Mouse (Mus musculus): Measurements from ENCODE around the gene Acaca. TPM values are rescaled to one million over a fixed set of nuclear protein-coding genes. Genes with fewer than 3 reads are reported as not detected.
A peak's percentile ranks its signal among the peaks of the same experiment; 100 is the strongest.

Acaca gene
- total and polyA plus RNA-seq, 2 experiments from 2014 or later = 18.2 to 102 TPM

GRCm38 (mm10) chr11:84167046-84167526, 37.6 kb downstream of the Acaca start, which contains the start of gene Gm11437:
Gene Gm11437, minus strand, starts transcription at chr11:84167476.
- Histone ChIP-seq H3K27ac (no peak within 1 kb of the TSS), H3K27me3 (ENCODE audit: insufficient read depth, low read length) (no peaks in the 10 kb centered on the region), H3K9ac (replicated peaks; ENCODE audit: low read length) (no peak within 1 kb of the TSS), H3K4me3 (ENCODE audit: low read length) (no peak within 1 kb of the TSS), H3K4me2 (ENCODE audit: low read depth, low read length) (no peak within 1 kb of the TSS), H3K4me1 (ENCODE audit: insufficient read depth, low read length) (no peaks in the 10 kb centered on the region), H3K9me3 (ENCODE audit: low read length) (no peaks in the 10 kb centered on the region), H3K36me3 (ENCODE audit: insufficient read depth, low read length) (no peaks in the 10 kb centered on the region)
- no peak for TF ChIP-seq CTCF (IDR thresholded peaks at IDR 0.05; ENCODE audit: low read depth)
- 90% methylated on average over 5 of the region's 5 CpGs for WGBS
- DNase-seq (ENCODE audit: low spot score) (no peak), ATAC-seq (no peak)

GRCm38 (mm10) chr11:84168701-84169288, 39.3 kb downstream of the Acaca start:
- Histone ChIP-seq H3K36me3 (ENCODE audit: insufficient read depth, low read length) (no peaks in the 10 kb centered on the region), H3K4me3 (ENCODE audit: low read length) (no peak overlapping the region), H3K27me3 (ENCODE audit: insufficient read depth, low read length) (no peaks in the 10 kb centered on the region), H3K9ac (replicated peaks; ENCODE audit: low read length) (no peak overlapping the region), H3K4me1 (ENCODE audit: insufficient read depth, low read length) (no peaks in the 10 kb centered on the region), H3K27ac (no peak overlapping the region), H3K4me2 (ENCODE audit: low read depth, low read length) (peak overlapping the region; percentile 31), H3K9me3 (ENCODE audit: low read length) (no peaks in the 10 kb centered on the region)
- ATAC-seq (peak; percentile 68), DNase-seq (ENCODE audit: low spot score) (peak; percentile 66)
- TF ChIP-seq CTCF (IDR thresholded peaks at IDR 0.05; ENCODE audit: low read depth) = peak; percentile 85
- WGBS = 30% methylated on average over 7 of the region's 7 CpGs

- ATAC-seq (no peak), DNase-seq (ENCODE audit: low spot score) (no peak)
- H3K36me3 ChIP-seq (ENCODE audit: insufficient read depth, low read length) = no peaks in the 10 kb centered on the region
- no peak overlapping the region for H3K27ac ChIP-seq
- no peaks in the 10 kb centered on the region for H3K4me1 ChIP-seq (ENCODE audit: insufficient read depth, low read length)
- H3K27me3 ChIP-seq (ENCODE audit: insufficient read depth, low read length) = no peaks in the 10 kb centered on the region
- H3K4me3 ChIP-seq (ENCODE audit: low read length) = no peak overlapping the region
- H3K9me3 ChIP-seq (ENCODE audit: low read length) = no peaks in the 10 kb centered on the region
- 78% methylated on average over 11 of the region's 11 CpGs for WGBS
- H3K9ac ChIP-seq (replicated peaks; ENCODE audit: low read length) = no peak overlapping the region
- TF ChIP-seq CTCF (IDR thresholded peaks at IDR 0.05; ENCODE audit: low read depth) = no peak
- no peak overlapping the region for H3K4me2 ChIP-seq (ENCODE audit: low read depth, low read length)
These were observed 43.3 kb downstream of the Acaca start for GRCm38 (mm10) chr11:84172539-84173435.

GRCm38 (mm10) chr11:84178571-84178970, 49.1 kb downstream of the Acaca start:
- peak overlapping the region; percentile 95; the same call in 1 of the 2 replicates for H3K27ac ChIP-seq
- ATAC-seq (no peak), DNase-seq (ENCODE audit: low spot score) (no peak)
- peak overlapping the region; percentile 86 for H3K4me3 ChIP-seq (ENCODE audit: low read length)
- no peak overlapping the region for H3K9ac ChIP-seq (replicated peaks; ENCODE audit: low read length)
- peaks cover 9% of the 10 kb centered on the region for H3K4me1 ChIP-seq (ENCODE audit: insufficient read depth, low read length)
- no peak for TF ChIP-seq CTCF (IDR thresholded peaks at IDR 0.05; ENCODE audit: low read depth)
- H3K4me2 ChIP-seq (ENCODE audit: low read depth, low read length) = peak overlapping the region; percentile 60
- no peaks in the 10 kb centered on the region for H3K27me3 ChIP-seq (ENCODE audit: insufficient read depth, low read length)
- H3K9me3 ChIP-seq (ENCODE audit: low read length) = no peaks in the 10 kb centered on the region
- WGBS = 29% methylated on average over 4 of the region's 4 CpGs
- H3K36me3 ChIP-seq (ENCODE audit: insufficient read depth, low read length) = no peaks in the 10 kb centered on the region

GRCm38 (mm10) chr11:84179226-84179953, 49.9 kb downstream of the Acaca start:
- peak overlapping the region; percentile 86 for H3K4me3 ChIP-seq (ENCODE audit: low read length)
- TF ChIP-seq CTCF (IDR thresholded peaks at IDR 0.05; ENCODE audit: low read depth) = peak; percentile 75
- H3K4me2 ChIP-seq (ENCODE audit: low read depth, low read length) = peak overlapping the region; percentile 60
- H3K9me3 ChIP-seq (ENCODE audit: low read length) = no peaks in the 10 kb centered on the region
- ATAC-seq (peak; percentile 99), DNase-seq (ENCODE audit: low spot score) (peak; percentile 97)
- H3K27ac ChIP-seq = peak overlapping the region; percentile 95
- WGBS = under 1% methylated on average over 74 of the region's 85 CpGs
- no peaks in the 10 kb centered on the region for H3K36me3 ChIP-seq (ENCODE audit: insufficient read depth, low read length)
- H3K9ac ChIP-seq (replicated peaks; ENCODE audit: low read length) = peak overlapping the region; percentile 81
- H3K4me1 ChIP-seq (ENCODE audit: insufficient read depth, low read length) = peaks cover 9% of the 10 kb centered on the region
- no peaks in the 10 kb centered on the region for H3K27me3 ChIP-seq (ENCODE audit: insufficient read depth, low read length)

- Histone ChIP-seq H3K27me3 (ENCODE audit: insufficient read depth, low read length) (no peaks in the 10 kb centered on the region), H3K4me1 (ENCODE audit: insufficient read depth, low read length) (peaks cover 9% of the 10 kb centered on the region), H3K36me3 (ENCODE audit: insufficient read depth, low read length) (no peaks in the 10 kb centered on the region), H3K4me2 (ENCODE audit: low read depth, low read length) (peak overlapping the region; percentile 60), H3K27ac (peak overlapping the region; percentile 95), H3K4me3 (ENCODE audit: low read length) (peak overlapping the region; percentile 86), H3K9me3 (ENCODE audit: low read length) (no peaks in the 10 kb centered on the region), H3K9ac (replicated peaks; ENCODE audit: low read length) (peak overlapping the region; percentile 81)
- peak; percentile 77 for DNase-seq (ENCODE audit: low spot score)
- peak; percentile 66 for ATAC-seq
- no peak for TF ChIP-seq CTCF (IDR thresholded peaks at IDR 0.05; ENCODE audit: low read depth)
- WGBS = under 1% methylated on average over 42 of the region's 44 CpGs
These were observed 50.6 kb downstream of the Acaca start for GRCm38 (mm10) chr11:84179954-84180598.
